Mouse (Mus musculus) ES-E14 (cell line): Measurements from ENCODE around the gene Bcar3. TPM values are rescaled to one million over a fixed set of nuclear protein-coding genes. Genes with fewer than 3 reads are reported as not detected.

Source experiments
- DNase-seq: peaks from one replicate; pipeline ENCODE4 v3.0.0-alpha.2; 2013; ENCODE audit warnings: low read depth, low spot score
- H3K27ac ChIP-seq: 2 replicates; pipeline ENCODE4 v1.5.1; 2012; ENCODE audit warnings: low read depth, mild to moderate bottlenecking, low read length, moderate library complexity, mixed read lengths; ENCODE audit not compliant: poor library complexity, insufficient read depth, severe bottlenecking
- H3K36me3 ChIP-seq: 2 replicates; pipeline ENCODE4 v1.6.1; 2012; ENCODE audit warnings: mild to moderate bottlenecking, low read length, moderate library complexity, mixed read lengths; ENCODE audit not compliant: control insufficient read depth, poor library complexity, insufficient read depth, severe bottlenecking
- H3K4me1 ChIP-seq, 2 experiments: fragments of 150-350 bp in 1 of 2; sonication (generic) in 1 of 2; 2 replicates each; pipeline ENCODE4 v1.6.1; 2012; ENCODE audit warnings: low read length in 2 of 2, mild to moderate bottlenecking in 1 of 2, mixed read lengths in 1 of 2; ENCODE audit not compliant: control insufficient read depth in 2 of 2, insufficient read depth in 2 of 2, poor library complexity in 1 of 2
- H3K4me3 ChIP-seq, 2 experiments: fragments of 150-350 bp in 1 of 2; sonication (generic) in 1 of 2; 2 replicates each; pipeline ENCODE4 v1.5.1; 2012; ENCODE audit warnings: low read length in 2 of 2, low read depth in 1 of 2, mild to moderate bottlenecking in 1 of 2, mixed read lengths in 1 of 2; ENCODE audit not compliant: insufficient read depth in 1 of 2, poor library complexity in 1 of 2, severe bottlenecking in 1 of 2
- H3K9ac ChIP-seq: 2 replicates; pipeline ENCODE4 v1.6.1; 2012; ENCODE audit warnings: low read depth, mild to moderate bottlenecking, low read length, mixed read lengths; ENCODE audit not compliant: poor library complexity, insufficient read depth, severe bottlenecking
- H3K9me3 ChIP-seq: fragments of 150-350 bp; sonication (generic); 2 replicates; pipeline ENCODE4 v1.6.1; 2012; ENCODE audit warnings: low read depth, mild to moderate bottlenecking, low read length; ENCODE audit not compliant: control insufficient read depth, insufficient read depth
- CHD2 ChIP-seq: IDR thresholded peaks from 2 replicates; pipeline ENCODE4 v1.6.1; 2014; ENCODE audit warnings: mild to moderate bottlenecking, low read depth, low read length, inconsistent platforms
- HCFC1 ChIP-seq: IDR thresholded peaks from 2 replicates; pipeline ENCODE4 v1.6.1; 2012; ENCODE audit warnings: low read length, inconsistent platforms, borderline replicate concordance; ENCODE audit not compliant: insufficient read depth
- MAFK ChIP-seq: IDR thresholded peaks from 2 replicates; pipeline ENCODE4 v1.6.1; 2014; ENCODE audit warnings: mild to moderate bottlenecking, low read depth, low read length, inconsistent platforms; ENCODE audit not compliant: insufficient read depth
- ZC3H11A ChIP-seq: IDR thresholded peaks from 2 replicates; pipeline ENCODE4 v1.6.1; 2012; ENCODE audit warnings: low read depth, mild to moderate bottlenecking, inconsistent platforms, low read length, borderline replicate concordance
- ZNF384 ChIP-seq: IDR thresholded peaks from 2 replicates; pipeline ENCODE4 v1.6.1; 2012; ENCODE audit warnings: low read depth, low read length, inconsistent platforms
- in situ Hi-C, 2 experiments: fragments of 600-800 bp; cut with MboI; formaldehyde crosslinking; loops; one replicate each; pipeline ENCODE4 v1.15.1; 2025; ENCODE audit warnings: low sequenced_read_pairs in 2 of 2, inconsistent platforms in 1 of 2; ENCODE audit not compliant: unreplicated experiment in 2 of 2
- total RNA-seq: library from RNA; depleted of rRNA; stranded (reverse); fragments of 300-350 nt; gene quantifications from 2 replicates; pipeline ENCODE4 v1.2.3, GENCODE M21; 2012

Gene Bcar3
- total RNA-seq, 1 experiment: 24.5 TPM

DNA sequence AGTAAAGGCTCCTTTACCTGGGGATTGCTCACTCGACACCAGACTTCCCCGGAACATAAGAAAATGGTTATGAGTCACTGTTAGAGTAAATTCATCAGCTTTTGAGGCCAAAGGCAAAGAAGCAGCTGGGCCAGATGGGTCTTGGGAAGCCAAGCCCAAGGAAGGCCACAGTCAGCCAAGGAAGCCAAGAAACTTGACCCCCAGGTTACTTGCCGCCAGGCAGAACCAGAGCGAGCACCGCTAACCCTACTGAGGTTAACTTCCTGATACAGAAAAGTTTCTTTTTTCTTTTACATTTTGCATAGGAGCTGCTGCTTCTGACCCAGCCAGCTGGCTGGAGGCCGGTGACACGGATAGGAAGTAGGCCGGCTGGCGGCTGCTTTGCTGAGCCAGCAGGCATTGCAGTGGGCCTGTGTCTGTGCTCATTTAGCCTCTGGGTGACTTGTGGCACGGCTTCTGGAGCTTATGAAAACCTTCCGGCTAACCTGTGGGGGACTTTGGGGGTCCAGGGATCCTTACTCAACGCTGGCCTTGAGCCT, 100.0 kb downstream of the Bcar3 start:
- peaks cover 1 to 14% of the 10 kb centered on the region in 2 experiments; a peak in 1 of 4 replicates for H3K4me1 ChIP-seq
- no peak overlapping the region for H3K27ac ChIP-seq
- no peak for DNase-seq
- in situ Hi-C loops: no loop called here
- H3K36me3 ChIP-seq: no peaks in the 10 kb centered on the region
- H3K9me3 ChIP-seq: no peaks in the 10 kb centered on the region
- no peak overlapping the region for H3K4me3 ChIP-seq
- TF ChIP-seq ZNF384: no peak
- no peak overlapping the region for H3K9ac ChIP-seq

DNA sequence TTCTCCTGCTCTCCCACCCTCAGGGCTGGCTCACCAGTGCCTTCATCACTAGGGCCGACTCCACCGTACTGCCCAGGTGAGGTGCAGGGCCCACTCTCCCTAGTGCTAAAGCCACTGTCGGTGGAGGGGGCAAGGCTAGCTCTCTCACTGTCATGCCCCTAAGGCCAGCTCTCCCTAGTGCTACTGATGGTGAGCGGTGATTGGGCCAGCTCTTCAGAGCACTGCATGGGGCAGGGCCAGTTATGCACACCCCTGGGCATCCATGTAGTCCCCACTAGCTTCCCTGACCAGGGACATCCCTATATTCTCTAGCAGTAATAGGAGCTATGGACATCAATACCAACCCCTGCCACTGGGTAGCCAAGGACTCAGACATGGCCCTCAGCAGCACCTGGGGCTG, 103.0 kb downstream of the Bcar3 start:
- no peak overlapping the region for H3K9ac ChIP-seq
- no peaks in the 10 kb centered on the region for H3K36me3 ChIP-seq
- no peak for TF ChIP-seq MAFK
- no peak for TF ChIP-seq ZC3H11A
- TF ChIP-seq HCFC1: no peak
- TF ChIP-seq CHD2: no peak
- TF ChIP-seq ZNF384: no peak
- H3K4me3 ChIP-seq: no peak overlapping the region
- no peaks in the 10 kb centered on the region for H3K9me3 ChIP-seq
- no peak overlapping the region for H3K27ac ChIP-seq
- DNase-seq: no peak
- in situ Hi-C loops: no loop called here
- peaks cover 1 to 4% of the 10 kb centered on the region in 2 experiments; a peak in 1 of 4 replicates for H3K4me1 ChIP-seq

- Histone ChIP-seq H3K4me1 (peaks cover 1 to 6% of the 10 kb centered on the region in 2 experiments; a peak in 1 of 4 replicates), H3K9me3 (no peaks in the 10 kb centered on the region), H3K27ac (no peak overlapping the region), H3K36me3 (no peaks in the 10 kb centered on the region), H3K4me3 (no peak overlapping the region), H3K9ac (no peak overlapping the region)
- in situ Hi-C loops: no loop called here
- no peak for DNase-seq
- TF ChIP-seq ZC3H11A: no peak
- no peak for TF ChIP-seq HCFC1
- TF ChIP-seq CHD2: no peak
- no peak for TF ChIP-seq ZNF384
- no peak for TF ChIP-seq MAFK
These were observed 103.5 kb downstream of the Bcar3 start for GRCm38 (mm10) chr3:122397401-122397800.

DNA sequence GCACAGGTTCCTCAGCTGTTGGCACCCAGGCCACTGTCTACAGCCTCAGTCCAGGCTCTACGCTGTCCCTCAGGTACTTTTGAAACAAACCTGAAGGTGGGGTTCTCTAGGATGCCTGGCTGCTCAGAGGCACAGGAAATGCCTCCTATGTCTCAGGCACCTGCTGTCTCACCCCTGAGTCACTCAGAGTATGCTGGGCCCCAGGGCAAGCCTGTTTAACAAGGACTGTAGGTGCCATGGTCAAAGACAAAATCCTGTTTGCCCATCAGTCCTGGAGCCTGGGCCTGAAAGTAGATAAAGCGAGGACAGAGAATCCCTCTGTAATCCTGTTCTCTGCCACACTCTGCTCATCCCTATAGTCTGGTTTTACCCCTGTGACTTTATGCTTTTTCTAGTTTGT, 107.1 kb downstream of the Bcar3 start:
- Histone ChIP-seq H3K9me3 (no peaks in the 10 kb centered on the region), H3K9ac (no peak overlapping the region), H3K36me3 (no peaks in the 10 kb centered on the region), H3K27ac (no peak overlapping the region), H3K4me1 (peaks cover 0 to 5% of the 10 kb centered on the region in 2 experiments; a peak in 1 of 4 replicates), H3K4me3 (no peak overlapping the region)
- TF ChIP-seq CHD2 (no peak), MAFK (no peak), HCFC1 (no peak), ZC3H11A (no peak), ZNF384 (no peak)
- in situ Hi-C loops: no loop called here
- no peak for DNase-seq

- Histone ChIP-seq H3K4me3 (no peak overlapping the region), H3K4me1 (peaks cover 0 to 13% of the 10 kb centered on the region in 2 experiments; a peak in 2 of 4 replicates), H3K36me3 (no peaks in the 10 kb centered on the region), H3K9ac (no peak overlapping the region), H3K9me3 (no peaks in the 10 kb centered on the region), H3K27ac (no peak overlapping the region)
- TF ChIP-seq MAFK (no peak), CHD2 (no peak), ZNF384 (no peak), ZC3H11A (no peak), HCFC1 (no peak)
- in situ Hi-C loops: no loop called here
- DNase-seq: no peak
These were observed 108.2 kb downstream of the Bcar3 start for GRCm38 (mm10) chr3:122402143-122402542.
